Mouse (Mus musculus) cerebellum, postnatal 25 days (tissue): ENCODE data around the gene Cyp2c69.
"Not testable (repeated sequence)": the region's sequence is repeated elsewhere in the genome, so short reads cannot be mapped to it uniquely, and the experiment has no call there.

ENCODE experiments used
- DNase-seq, 2 experiments: peaks; one replicate each; pipeline ENCODE4 v3.0.0; 2021; ENCODE audit warnings: mixed read lengths in 2 of 2

Gene Cyp2c69

GRCm38 (mm10) chr19:39886699-39887098 is at the start of gene Cyp2c69:
Cyp2c69 (minus strand) TSS chr19:39886799.
- not testable (repeated sequence) for DNase-seq

GRCm38 (mm10) chr19:39935396-39935795 is 48.8 kb upstream of the Cyp2c69 start:
- no peak for DNase-seq

- DNase-seq = no peak
Measured at GRCm38 (mm10) chr19:39930032-39930431, 43.4 kb upstream of the Cyp2c69 start.

GRCm38 (mm10) chr19:39901656-39902055 is 15.1 kb upstream of the Cyp2c69 start:
- DNase-seq = no peak

- not testable (repeated sequence) for DNase-seq
Measured at GRCm38 (mm10) chr19:39890079-39890478, 3.5 kb upstream of the Cyp2c69 start.

GRCm38 (mm10) chr19:39866133-39866532 is 20.5 kb downstream of the Cyp2c69 start:
- DNase-seq = no peak

- not testable (repeated sequence) for DNase-seq
Measured at GRCm38 (mm10) chr19:39820931-39821330, 65.7 kb downstream of the Cyp2c69 start.

GRCm38 (mm10) chr19:39816400-39816799 is 70.2 kb downstream of the Cyp2c69 start:
- not testable (repeated sequence) for DNase-seq

- DNase-seq = not testable (repeated sequence)
Measured at GRCm38 (mm10) chr19:39815991-39816390, 70.6 kb downstream of the Cyp2c69 start.

- DNase-seq = not testable (repeated sequence)
Measured at GRCm38 (mm10) chr19:39812714-39813113, 73.9 kb downstream of the Cyp2c69 start, which contains the start of gene Cyp2c40. Cyp2c40 (minus strand) TSS chr19:39812814.
